Mouse (Mus musculus): ENCODE data around the gene Plaa.
"Not testable (repeated sequence)": the region's sequence is repeated elsewhere in the genome, so short reads cannot be mapped to it uniquely, and the experiment has no call there.

Gene Plaa

GRCm38 (mm10) chr4:94603031-94603629 is at the start of gene Plaa:
Plaa (minus strand) TSS chr4:94603244.
- DNase-seq (ENCODE audit: low read depth) = peak; percentile 93

GRCm38 (mm10) chr4:94650426-94651175 is 47.6 kb upstream of the Plaa start:
- DNase-seq (ENCODE audit: low read depth) = not testable (repeated sequence)

- no peak for DNase-seq (ENCODE audit: low read depth)
Measured at GRCm38 (mm10) chr4:94649920-94650319, 46.9 kb upstream of the Plaa start, which contains the start of gene Lrrc19. Lrrc19 (minus strand) TSS chr4:94650144.

GRCm38 (mm10) chr4:94643141-94643540 is 40.1 kb upstream of the Plaa start:
- no peak for DNase-seq (ENCODE audit: low read depth)

- no peak for DNase-seq (ENCODE audit: low read depth)
Measured at GRCm38 (mm10) chr4:94620077-94620476, 17.0 kb upstream of the Plaa start.

- DNase-seq (ENCODE audit: low read depth) = no peak
Measured at GRCm38 (mm10) chr4:94614627-94615006, 11.6 kb upstream of the Plaa start.

- DNase-seq (ENCODE audit: low read depth) = peak; percentile 96
Measured at GRCm38 (mm10) chr4:94613972-94614626, 11.1 kb upstream of the Plaa start, which contains the start of gene Ift74. Ift74 (plus strand) TSS chr4:94614491.

- DNase-seq (ENCODE audit: low read depth) = no peak
Measured at GRCm38 (mm10) chr4:94610339-94610738, 7.3 kb upstream of the Plaa start.

GRCm38 (mm10) chr4:94605591-94605990 is 2.5 kb upstream of the Plaa start:
- DNase-seq (ENCODE audit: low read depth) = no peak

GRCm38 (mm10) chr4:94604452-94605019 is 1.5 kb upstream of the Plaa start:
- DNase-seq (ENCODE audit: low read depth) = no peak

- DNase-seq (ENCODE audit: low read depth) = no peak
Measured at GRCm38 (mm10) chr4:94602496-94603030, 481 bp downstream of the Plaa start.

GRCm38 (mm10) chr4:94601395-94601794 is 1.6 kb downstream of the Plaa start:
- peak; percentile 24 for DNase-seq (ENCODE audit: low read depth)

- no peak for DNase-seq (ENCODE audit: low read depth)
Measured at GRCm38 (mm10) chr4:94592709-94593108, 10.3 kb downstream of the Plaa start.

GRCm38 (mm10) chr4:94591765-94592381 is 11.2 kb downstream of the Plaa start:
- no peak for DNase-seq (ENCODE audit: low read depth)

GRCm38 (mm10) chr4:94572677-94573076 is 30.4 kb downstream of the Plaa start:
- no peak for DNase-seq (ENCODE audit: low read depth)

GRCm38 (mm10) chr4:94564297-94564696 is 38.7 kb downstream of the Plaa start:
- DNase-seq (ENCODE audit: low read depth) = no peak

GRCm38 (mm10) chr4:94561954-94562648 is 40.9 kb downstream of the Plaa start:
- DNase-seq (ENCODE audit: low read depth) = no peak

- no peak for DNase-seq (ENCODE audit: low read depth)
Measured at GRCm38 (mm10) chr4:94560316-94560715, 42.7 kb downstream of the Plaa start.

- DNase-seq (ENCODE audit: low read depth) = no peak
Measured at GRCm38 (mm10) chr4:94559266-94559665, 43.8 kb downstream of the Plaa start.

GRCm38 (mm10) chr4:94557145-94557544 is 45.9 kb downstream of the Plaa start:
- no peak for DNase-seq (ENCODE audit: low read depth)

All from naive thymus-derived CD4-positive, alpha-beta T cell, adult 2 months (primary cell).